Comparison of ENCODE assay signal across 7 mouse cellular contexts in genomic region chr4:120986446-120986845, GRCm38 (mm10). TPM values are rescaled to one million over a fixed set of nuclear protein-coding genes. Genes with fewer than 3 reads are reported as not detected.
DNase-seq lines count a peak whose midpoint lies in the region; ATAC-seq lines count a peak whose summit lies in the region.

No protein-coding gene starts in this region.

- H3K9ac ChIP-seq in intestine, embryonic 14.5 days (ENCODE audit: low read length): no peak overlapping the region

- 0 out of 2 replicates have a peak, but pooled peaks cover 11% of the 10 kb centered on the region for H3K36me3 ChIP-seq in intestine, embryonic 14.5 days (ENCODE audit: control insufficient read depth, insufficient read depth, low read length)

- H3K4me3 ChIP-seq in intestine, embryonic 14.5 days (ENCODE audit: low read depth, low read length): no peak overlapping the region

- no peak; the same call in 1 of the 2 replicates for ATAC-seq in intestine, embryonic 14.5 days (replicated peaks; ENCODE audit: low FRiP score, low TSS enrichment, low read depth)

- 9% methylated on average over 6 of the region's 6 CpGs for WGBS in intestine, embryonic 14.5 days

- H3K9me3 ChIP-seq in intestine, embryonic 14.5 days (ENCODE audit: control insufficient read depth, low read length): 0 out of 2 replicates have a peak, but pooled peaks cover 2% of the 10 kb centered on the region

- H3K4me1 ChIP-seq in intestine, embryonic 14.5 days (replicated peaks; ENCODE audit: control insufficient read depth, insufficient read depth, low read length): no peaks in the 10 kb centered on the region

- no peak overlapping the region for H3K4me2 ChIP-seq in intestine, embryonic 14.5 days (ENCODE audit: low read length)

- H3K27me3 ChIP-seq in intestine, embryonic 14.5 days (replicated peaks; ENCODE audit: control insufficient read depth, insufficient read depth, low read length): no peaks in the 10 kb centered on the region

- peak; percentile 25 to 33 for DNase-seq in right cerebral cortex, adult 2 months (ENCODE audit: low spot score in 2 of 2)
- no peak for DNase-seq in right cerebral cortex, postnatal 25 days
- DNase-seq in adrenal gland, adult 2 months: peak; percentile 52
- DNase-seq in embryo, embryonic 10.5 days (ENCODE audit: low spot score): peak; percentile 68
- DNase-seq in intestine, embryonic 14.5 days (ENCODE audit: low spot score): peak; percentile 64
- DNase-seq in lung, postnatal 10 days: peak; percentile 46
- peak; percentile 76 for DNase-seq in retina, embryonic 14.5 days (ENCODE audit: low spot score)

- H3K27ac ChIP-seq in intestine, embryonic 14.5 days (ENCODE audit: low read depth): no peak overlapping the region

RNA-seq across cellular contexts. Expression of gene Smap2, which starts 30.6 kb away (rescaled TPM):
- total RNA-seq in adrenal gland, adult 2 months (2021): 10 to 100 TPM; 37.8 to 38.1 TPM
- polyA plus RNA-seq in adrenal gland, adult 2 months (2012; rRNA removed): 14.3 and 20.4 TPM in 2 replicates
- polyA plus RNA-seq in intestine, embryonic 14.5 days (2014; fragmentation: Nextera tagmentation; extraction: Ambion mirVana): 14.7 and 17.2 TPM in 2 replicates

RNA-seq across cellular contexts. Expression of gene Zfp69, which starts 34.9 kb away (rescaled TPM):
- total RNA-seq in adrenal gland, adult 2 months (2021): 1 to 10 TPM; 1.5 to 3.2 TPM
- polyA plus RNA-seq in adrenal gland, adult 2 months (2012; rRNA removed): 3.5 and 3.7 TPM in 2 replicates
- 6.4 and 6.5 TPM in 2 replicates for polyA plus RNA-seq in intestine, embryonic 14.5 days (2014; fragmentation: Nextera tagmentation; extraction: Ambion mirVana)

RNA-seq across cellular contexts. Expression of gene Col9a2, which starts 52.7 kb away (rescaled TPM):
- under 1 TPM; 0.21 to 0.23 TPM for total RNA-seq in adrenal gland, adult 2 months (2021)
- polyA plus RNA-seq in adrenal gland, adult 2 months (2012; rRNA removed): 0.47 and 0.76 TPM in 2 replicates
- polyA plus RNA-seq in intestine, embryonic 14.5 days (2014; fragmentation: Nextera tagmentation; extraction: Ambion mirVana): 7.7 and 8.6 TPM in 2 replicates
